Mouse (Mus musculus) testis, adult 2 months (tissue): ENCODE data around the gene Tdrkh.

Experiments used
- CTCF ChIP-seq: fragments of 200-500 bp; IDR thresholded peaks from 2 replicates; pipeline ENCODE4 v1.5.1; 2012; ENCODE audit warnings: low read depth, mild to moderate bottlenecking, inconsistent platforms, low read length, moderate library complexity; ENCODE audit not compliant: control insufficient read depth, insufficient read depth, insufficient replicate concordance
- POLR2A ChIP-seq: fragments of 200-500 bp; IDR thresholded peaks from 2 replicates; pipeline ENCODE4 v1.6.1; 2012; ENCODE audit warnings: low read depth, mild to moderate bottlenecking, inconsistent platforms, low read length, moderate library complexity; ENCODE audit not compliant: control insufficient read depth

DNA sequence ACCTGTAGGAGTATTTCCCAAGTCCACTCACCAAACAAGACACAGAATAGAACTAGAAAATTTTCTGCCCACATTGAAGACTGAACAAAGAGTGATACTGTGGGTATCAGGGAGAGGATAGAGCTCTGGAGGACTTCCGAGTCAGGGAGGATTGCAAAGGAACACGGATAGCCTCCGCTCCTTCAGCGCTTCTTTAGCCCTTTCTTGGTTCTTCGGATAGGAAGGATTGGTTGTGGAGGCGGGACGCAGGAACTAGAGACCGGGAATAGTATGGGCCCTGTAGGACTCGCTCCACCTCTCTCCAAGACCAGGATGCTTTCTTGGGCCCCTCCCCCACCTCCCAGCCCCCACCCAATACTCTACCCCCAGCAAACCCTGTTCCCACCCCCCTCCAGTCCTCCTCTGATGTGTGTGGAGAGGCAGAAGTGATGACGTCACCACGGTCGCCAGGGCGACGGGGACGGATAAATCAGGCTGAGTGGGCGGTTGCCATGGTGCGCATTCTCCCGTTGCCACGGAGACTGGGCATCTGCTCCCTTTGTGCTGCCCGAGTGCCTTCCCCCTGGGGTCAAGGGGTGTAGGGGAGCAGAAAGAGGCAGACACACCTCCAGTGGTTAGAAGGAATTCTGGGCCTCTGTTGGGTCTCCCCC is 70.8 kb downstream of the Tdrkh start:
- TF ChIP-seq POLR2A (peak; percentile 82; the same call in 1 of the 2 replicates), CTCF (no peak)
